Mouse (Mus musculus): ENCODE data around the gene Rbm47. TPM values are rescaled to one million over a fixed set of nuclear protein-coding genes. Genes with fewer than 3 reads are reported as not detected.

Gene Rbm47
- polyA plus RNA-seq, 1 experiment from 2014 or later: 5.8 TPM

DNA sequence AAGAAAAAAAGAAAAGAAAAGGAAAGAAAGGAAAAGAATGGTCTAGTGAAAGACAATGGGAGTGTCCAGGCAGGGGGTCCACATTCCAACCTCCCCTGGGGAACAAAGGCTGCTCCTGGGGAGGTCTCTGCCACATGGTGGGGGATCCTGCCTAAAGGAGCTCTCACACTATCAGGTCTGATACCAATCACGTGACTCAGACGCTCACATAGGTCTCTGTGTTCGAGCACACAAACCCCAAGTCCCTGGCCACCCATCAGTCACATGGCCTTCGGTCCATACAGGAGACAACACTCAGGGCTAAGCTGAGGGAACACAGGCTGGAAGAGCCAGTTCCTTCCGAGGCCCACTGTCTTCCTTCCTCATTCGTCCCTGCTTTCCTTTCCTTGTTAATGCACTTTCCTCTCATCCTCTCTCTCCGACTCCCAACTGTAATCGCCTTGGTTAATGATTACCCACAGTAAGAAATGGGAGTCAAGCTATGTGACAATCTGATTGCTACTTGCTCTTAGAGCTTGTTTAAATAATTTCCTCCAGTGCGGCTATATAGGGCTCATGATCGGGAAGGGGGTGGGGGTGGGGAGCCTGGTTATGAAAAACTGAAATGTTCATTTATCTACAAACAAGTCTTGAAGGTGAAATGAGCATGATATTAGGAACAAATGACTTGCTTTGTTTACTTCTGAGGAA lies 130.1 kb downstream of the Rbm47 start:
- Histone ChIP-seq H3K36me3 (no peaks in the 10 kb centered on the region), H3K4me3 (no peak overlapping the region), H3K9me3 (no peaks in the 10 kb centered on the region), H3K4me2 (no peak overlapping the region), H3K4me1 (replicated peaks) (no peaks in the 10 kb centered on the region), H3K27ac (replicated peaks) (no peak overlapping the region), H3K9ac (no peak overlapping the region), H3K27me3 (no peaks in the 10 kb centered on the region)
- no peak for ATAC-seq (ENCODE audit: low FRiP score, low read depth)
- WGBS: 40% methylated on average over 10 of the region's 10 CpGs

- no peaks in the 10 kb centered on the region for H3K27me3 ChIP-seq
- H3K4me2 ChIP-seq: no peak overlapping the region
- no peak overlapping the region for H3K9ac ChIP-seq
- H3K4me1 ChIP-seq (replicated peaks): 0 out of 2 replicates have a peak, but pooled peaks cover 7% of the 10 kb centered on the region
- no peaks in the 10 kb centered on the region for H3K36me3 ChIP-seq
- H3K9me3 ChIP-seq: no peaks in the 10 kb centered on the region
- H3K27ac ChIP-seq (replicated peaks): no peak overlapping the region
- ATAC-seq (ENCODE audit: low FRiP score, low read depth): no peak
- no peak overlapping the region for H3K4me3 ChIP-seq
- WGBS: 93% methylated on average over 7 of the region's 7 CpGs
Observed at GRCm38 (mm10) chr5:66040744-66041279, 132.1 kb downstream of the Rbm47 start.

GRCm38 (mm10) chr5:66039813-66040212 lies 133.1 kb downstream of the Rbm47 start:
- H3K36me3 ChIP-seq: no peaks in the 10 kb centered on the region
- 89% methylated on average over 2 of the region's 2 CpGs for WGBS
- H3K9me3 ChIP-seq: no peaks in the 10 kb centered on the region
- no peak overlapping the region for H3K4me2 ChIP-seq
- no peak overlapping the region for H3K9ac ChIP-seq
- H3K4me3 ChIP-seq: no peak overlapping the region
- H3K27ac ChIP-seq (replicated peaks): no peak overlapping the region
- H3K4me1 ChIP-seq (replicated peaks): 0 out of 2 replicates have a peak, but pooled peaks cover 7% of the 10 kb centered on the region
- no peaks in the 10 kb centered on the region for H3K27me3 ChIP-seq
- ATAC-seq (ENCODE audit: low FRiP score, low read depth): no peak

DNA sequence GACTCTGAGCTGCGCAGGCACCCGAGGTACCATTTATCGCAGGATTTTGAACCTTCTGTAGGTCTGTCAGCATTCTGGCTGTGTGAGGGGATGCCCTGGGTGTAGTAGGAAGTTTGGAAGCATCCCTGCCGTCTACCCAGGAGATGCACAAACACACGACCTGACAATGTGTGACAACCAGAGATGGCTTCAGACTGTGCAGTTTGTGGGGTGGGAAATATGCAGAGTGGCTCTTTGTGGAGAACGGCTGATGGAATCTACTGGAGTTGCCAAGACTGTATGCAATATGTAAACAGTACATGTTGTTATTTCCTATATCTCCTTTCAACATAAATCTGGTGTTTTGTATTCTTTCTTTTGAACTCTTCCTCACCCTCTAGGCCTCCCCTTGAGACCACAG lies 135.9 kb downstream of the Rbm47 start:
- H3K4me3 ChIP-seq: no peak overlapping the region
- WGBS: 62% methylated on average over 6 of the region's 6 CpGs
- 0 out of 2 replicates have a peak, but pooled peaks cover 7% of the 10 kb centered on the region for H3K4me1 ChIP-seq (replicated peaks)
- no peak for ATAC-seq (ENCODE audit: low FRiP score, low read depth)
- H3K4me2 ChIP-seq: no peak overlapping the region
- H3K9me3 ChIP-seq: no peaks in the 10 kb centered on the region
- H3K36me3 ChIP-seq: no peaks in the 10 kb centered on the region
- no peaks in the 10 kb centered on the region for H3K27me3 ChIP-seq
- no peak overlapping the region for H3K27ac ChIP-seq (replicated peaks)
- H3K9ac ChIP-seq: no peak overlapping the region

DNA sequence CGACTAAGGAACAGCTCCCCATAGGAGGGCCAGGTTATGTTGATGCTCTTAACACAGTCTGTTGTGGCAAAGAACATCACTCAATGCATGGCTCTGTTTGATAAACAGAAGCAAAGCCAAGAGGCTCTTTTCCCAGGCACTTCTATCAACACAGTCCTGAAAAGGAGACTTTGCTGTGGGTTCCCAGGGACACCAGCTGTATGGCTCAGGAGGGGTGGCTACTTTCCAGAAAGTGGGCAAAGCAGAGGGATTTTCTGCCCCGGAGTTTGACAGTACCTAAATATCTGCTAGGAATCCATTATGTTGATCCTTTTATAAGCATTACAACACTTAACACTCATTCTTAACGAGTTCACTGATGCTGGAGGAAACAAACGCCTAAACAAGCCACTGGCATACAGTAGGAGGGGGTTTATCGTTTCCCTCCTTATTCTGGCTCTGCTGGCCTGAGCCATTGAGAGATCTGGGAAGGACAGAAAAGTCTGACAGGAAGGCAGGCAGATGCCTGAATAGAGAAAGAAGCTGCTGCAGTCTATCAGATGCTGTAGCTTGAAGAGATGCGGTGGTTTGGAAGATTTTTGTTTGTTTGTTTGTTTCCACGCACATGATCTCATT lies 136.4 kb downstream of the Rbm47 start:
- Histone ChIP-seq H3K9ac (no peak overlapping the region), H3K9me3 (no peaks in the 10 kb centered on the region), H3K36me3 (no peaks in the 10 kb centered on the region), H3K4me3 (no peak overlapping the region), H3K27ac (replicated peaks) (no peak overlapping the region), H3K27me3 (no peaks in the 10 kb centered on the region), H3K4me1 (replicated peaks) (0 out of 2 replicates have a peak, but pooled peaks cover 7% of the 10 kb centered on the region), H3K4me2 (no peak overlapping the region)
- 36% methylated on average over 7 of the region's 7 CpGs for WGBS
- no peak for ATAC-seq (ENCODE audit: low FRiP score, low read depth)

- Histone ChIP-seq H3K27me3 (no peaks in the 10 kb centered on the region), H3K9me3 (no peaks in the 10 kb centered on the region), H3K27ac (replicated peaks) (no peak overlapping the region), H3K9ac (no peak overlapping the region), H3K4me2 (no peak overlapping the region), H3K4me1 (replicated peaks) (0 out of 2 replicates have a peak, but pooled peaks cover 7% of the 10 kb centered on the region), H3K36me3 (no peaks in the 10 kb centered on the region), H3K4me3 (no peak overlapping the region)
- ATAC-seq (ENCODE audit: low FRiP score, low read depth): no peak
- 57% methylated on average over 14 of the region's 14 CpGs for WGBS
Observed at GRCm38 (mm10) chr5:66034375-66035195, 138.3 kb downstream of the Rbm47 start.

GRCm38 (mm10) chr5:66032826-66033225 lies 140.1 kb downstream of the Rbm47 start:
- H3K4me1 ChIP-seq (replicated peaks): 0 out of 2 replicates have a peak, but pooled peaks cover 7% of the 10 kb centered on the region
- no peak overlapping the region for H3K27ac ChIP-seq (replicated peaks)
- H3K4me3 ChIP-seq: no peak overlapping the region
- WGBS: 96% methylated on average over 1 of the region's 1 CpGs
- H3K27me3 ChIP-seq: no peaks in the 10 kb centered on the region
- no peak overlapping the region for H3K4me2 ChIP-seq
- ATAC-seq (ENCODE audit: low FRiP score, low read depth): no peak
- H3K36me3 ChIP-seq: no peaks in the 10 kb centered on the region
- H3K9me3 ChIP-seq: no peaks in the 10 kb centered on the region
- no peak overlapping the region for H3K9ac ChIP-seq

GRCm38 (mm10) chr5:66031699-66032098 lies 141.2 kb downstream of the Rbm47 start:
- no peaks in the 10 kb centered on the region for H3K27me3 ChIP-seq
- H3K4me1 ChIP-seq (replicated peaks): 0 out of 2 replicates have a peak, but pooled peaks cover 4% of the 10 kb centered on the region
- no peak overlapping the region for H3K27ac ChIP-seq (replicated peaks)
- H3K4me3 ChIP-seq: no peak overlapping the region
- ATAC-seq (ENCODE audit: low FRiP score, low read depth): no peak
- no peaks in the 10 kb centered on the region for H3K36me3 ChIP-seq
- H3K9ac ChIP-seq: no peak overlapping the region
- 90% methylated on average over 5 of the region's 5 CpGs for WGBS
- no peak overlapping the region for H3K4me2 ChIP-seq
- peaks cover under 1% of the 10 kb centered on the region; the same call in 1 of the 2 replicates for H3K9me3 ChIP-seq

DNA sequence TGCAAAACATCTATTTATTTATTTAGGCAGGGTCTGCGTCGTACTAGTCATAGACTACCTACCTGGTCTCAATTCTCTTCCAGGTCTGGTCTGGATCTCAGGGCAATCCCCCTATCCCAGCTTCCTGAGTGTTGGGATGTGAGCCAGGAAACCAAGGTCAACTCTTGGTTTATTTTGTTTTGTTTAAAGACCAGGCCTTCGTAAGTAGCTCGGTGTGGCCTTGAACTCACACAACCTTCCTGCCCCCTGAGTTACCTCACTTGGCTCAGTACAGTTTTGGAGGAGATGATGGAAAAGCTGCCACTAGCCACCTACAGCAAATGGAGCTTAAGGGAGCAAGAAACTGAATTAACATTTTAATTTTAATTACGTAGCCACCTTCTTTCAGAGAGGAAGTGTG lies 144.7 kb downstream of the Rbm47 start:
- H3K9me3 ChIP-seq: peaks cover 4% of the 10 kb centered on the region; the same call in 1 of the 2 replicates
- H3K4me3 ChIP-seq: no peak overlapping the region
- no peak overlapping the region for H3K27ac ChIP-seq (replicated peaks)
- H3K4me2 ChIP-seq: no peak overlapping the region
- ATAC-seq (ENCODE audit: low FRiP score, low read depth): no peak
- H3K36me3 ChIP-seq: no peaks in the 10 kb centered on the region
- H3K4me1 ChIP-seq (replicated peaks): no peaks in the 10 kb centered on the region
- H3K27me3 ChIP-seq: no peaks in the 10 kb centered on the region
- WGBS: 94% methylated on average over 5 of the region's 5 CpGs
- H3K9ac ChIP-seq: no peak overlapping the region

DNA sequence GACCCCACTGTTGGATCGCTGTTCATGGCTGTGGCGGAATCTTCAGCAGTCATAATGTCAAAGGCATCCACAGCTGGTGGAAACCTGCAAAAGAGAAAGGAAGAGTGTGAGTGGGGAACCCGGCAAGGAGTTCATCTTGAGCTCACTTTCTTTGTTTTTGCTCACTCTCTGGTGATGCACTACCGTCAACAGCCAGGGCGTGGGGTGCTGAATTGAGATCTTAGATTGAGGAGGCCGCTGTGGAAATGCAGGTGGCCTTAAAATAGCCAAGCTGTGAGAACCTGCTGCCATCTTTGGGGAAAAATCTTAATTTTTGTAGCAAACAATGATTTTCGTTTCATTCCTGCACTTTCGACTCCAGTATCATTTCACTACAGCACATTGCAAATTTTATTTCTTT lies 145.7 kb downstream of the Rbm47 start:
- Histone ChIP-seq H3K36me3 (no peaks in the 10 kb centered on the region), H3K4me1 (replicated peaks) (no peaks in the 10 kb centered on the region), H3K27me3 (no peaks in the 10 kb centered on the region), H3K9ac (no peak overlapping the region), H3K4me3 (no peak overlapping the region), H3K4me2 (no peak overlapping the region), H3K27ac (replicated peaks) (no peak overlapping the region), H3K9me3 (peaks cover 4% of the 10 kb centered on the region; the same call in 1 of the 2 replicates)
- ATAC-seq (ENCODE audit: low FRiP score, low read depth): no peak
- 93% methylated on average over 8 of the region's 8 CpGs for WGBS

- H3K36me3 ChIP-seq: no peaks in the 10 kb centered on the region
- H3K4me2 ChIP-seq: no peak overlapping the region
- H3K27me3 ChIP-seq: no peaks in the 10 kb centered on the region
- no peak for ATAC-seq (ENCODE audit: low FRiP score, low read depth)
- peaks cover 4% of the 10 kb centered on the region; the same call in 1 of the 2 replicates for H3K9me3 ChIP-seq
- H3K27ac ChIP-seq (replicated peaks): no peak overlapping the region
- WGBS: 99% methylated on average over 31 of the region's 31 CpGs
- no peak overlapping the region for H3K9ac ChIP-seq
- H3K4me1 ChIP-seq (replicated peaks): no peaks in the 10 kb centered on the region
- H3K4me3 ChIP-seq: no peak overlapping the region
Observed at GRCm38 (mm10) chr5:66026796-66027195, 146.1 kb downstream of the Rbm47 start.
